Mouse (Mus musculus): Measurements from ENCODE around the gene Togaram1.

- no peak for TF ChIP-seq CTCF (IDR thresholded peaks at IDR 0.05; ENCODE audit: low read depth)
- TF ChIP-seq EP300 (IDR thresholded peaks at IDR 0.05; ENCODE audit: low read depth): no peak
Observed at GRCm38 (mm10) chr12:65007725-65008124, 42.1 kb downstream of the Togaram1 start.
